Mouse (Mus musculus) spleen, postnatal 36 days (tissue): Measurements from ENCODE around the gene Tm4sf5.
"Not testable (repeated sequence)": the region's sequence is repeated elsewhere in the genome, so short reads cannot be mapped to it uniquely, and the experiment has no call there.

Experiments
- DNase-seq, 2 experiments: peaks; one replicate each; pipeline ENCODE4 v3.0.0; 2022; ENCODE audit warnings: low spot score in 2 of 2, mixed read lengths in 1 of 2

Tm4sf5 gene

GRCm38 (mm10) chr11:70509753-70510564 lies 4.9 kb downstream of the Tm4sf5 start:
- peak; percentile 39 to 42 for DNase-seq

GRCm38 (mm10) chr11:70511242-70511641 lies 6.2 kb downstream of the Tm4sf5 start:
- DNase-seq, result no peak

GRCm38 (mm10) chr11:70511825-70512224 lies 6.8 kb downstream of the Tm4sf5 start:
- no peak for DNase-seq

GRCm38 (mm10) chr11:70512709-70513342 lies 7.8 kb downstream of the Tm4sf5 start:
- no peak for DNase-seq

GRCm38 (mm10) chr11:70513520-70513919 lies 8.5 kb downstream of the Tm4sf5 start:
- no peak for DNase-seq

GRCm38 (mm10) chr11:70514288-70514687 lies 9.2 kb downstream of the Tm4sf5 start, which contains the start of gene Vmo1:
Gene Vmo1, minus strand, starts transcription at chr11:70514616.
- DNase-seq, result no peak

GRCm38 (mm10) chr11:70516352-70516751 lies 11.3 kb downstream of the Tm4sf5 start:
- peak in 1 of 2 experiments; percentile 47 for DNase-seq

- no peak for DNase-seq
Measured at GRCm38 (mm10) chr11:70518436-70518835, 13.4 kb downstream of the Tm4sf5 start.

- DNase-seq, result no peak
Measured at GRCm38 (mm10) chr11:70518923-70519322, 13.9 kb downstream of the Tm4sf5 start, which contains the start of gene Gltpd2. Gene Gltpd2, plus strand, starts transcription at chr11:70519196.

- no peak for DNase-seq
Measured at GRCm38 (mm10) chr11:70520178-70520769, 15.2 kb downstream of the Tm4sf5 start.

- not testable (repeated sequence) for DNase-seq
Measured at GRCm38 (mm10) chr11:70523306-70523989, 18.4 kb downstream of the Tm4sf5 start.

- DNase-seq, result no peak
Measured at GRCm38 (mm10) chr11:70524782-70525181, 19.7 kb downstream of the Tm4sf5 start.

- peak; percentile 94 to 96 for DNase-seq
Measured at GRCm38 (mm10) chr11:70525184-70525678, 20.2 kb downstream of the Tm4sf5 start, which contains the start of gene Psmb6. Gene Psmb6, plus strand, starts transcription at chr11:70525367.

- DNase-seq, result no peak
Measured at GRCm38 (mm10) chr11:70525726-70526125, 20.7 kb downstream of the Tm4sf5 start.

- no peak for DNase-seq
Measured at GRCm38 (mm10) chr11:70526211-70526610, 21.2 kb downstream of the Tm4sf5 start.

GRCm38 (mm10) chr11:70528610-70529009 lies 23.6 kb downstream of the Tm4sf5 start:
- no peak for DNase-seq

GRCm38 (mm10) chr11:70531065-70531464 lies 26.0 kb downstream of the Tm4sf5 start:
- DNase-seq, result not testable (repeated sequence)

GRCm38 (mm10) chr11:70532839-70533238 lies 27.8 kb downstream of the Tm4sf5 start, which contains the start of gene Gm40193:
Gene Gm40193, minus strand, starts transcription at chr11:70532939.
- no peak for DNase-seq

GRCm38 (mm10) chr11:70539423-70539822 lies 34.4 kb downstream of the Tm4sf5 start:
- no peak for DNase-seq

GRCm38 (mm10) chr11:70539877-70540587 lies 35.0 kb downstream of the Tm4sf5 start, which contains the start of gene Pld2:
Gene Pld2, plus strand, starts transcription at chr11:70540064.
- peak; percentile 85 to 86 for DNase-seq

GRCm38 (mm10) chr11:70540928-70541327 lies 35.9 kb downstream of the Tm4sf5 start:
- DNase-seq, result no peak
